Mouse (Mus musculus) cerebellum, postnatal 4 days (tissue): ENCODE data around the gene Fam120a.

Experiments used
- DNase-seq, 2 experiments: peaks; one replicate each; pipeline ENCODE4 v3.0.0; 2022; ENCODE audit warnings: low spot score in 2 of 2, mixed read lengths in 1 of 2

Fam120a gene

GRCm38 (mm10) chr13:48913141-48913540 lies 54.7 kb downstream of the Fam120a start:
- DNase-seq: no peak

DNA sequence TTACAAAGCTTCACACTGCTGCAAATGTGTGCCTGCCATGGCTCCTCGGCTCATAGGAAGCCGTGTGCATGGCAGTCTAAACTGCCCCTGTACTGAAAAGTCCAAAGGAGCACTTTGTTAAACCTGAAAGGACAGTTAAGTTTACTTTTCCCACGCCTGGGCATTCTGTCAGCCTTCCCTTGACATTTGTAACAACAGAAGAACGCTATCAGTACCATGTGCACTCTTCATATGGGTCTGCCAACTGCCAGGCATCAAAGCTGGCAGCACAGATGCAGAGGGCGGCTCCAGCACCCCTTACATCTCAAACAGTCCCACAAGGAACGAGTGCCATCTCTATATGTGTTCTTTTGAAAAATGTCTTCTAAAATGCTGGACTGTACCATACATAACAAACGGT lies 56.4 kb downstream of the Fam120a start:
- no peak for DNase-seq

- DNase-seq: no peak
Observed at GRCm38 (mm10) chr13:48905458-48905857, 62.4 kb downstream of the Fam120a start.

DNA sequence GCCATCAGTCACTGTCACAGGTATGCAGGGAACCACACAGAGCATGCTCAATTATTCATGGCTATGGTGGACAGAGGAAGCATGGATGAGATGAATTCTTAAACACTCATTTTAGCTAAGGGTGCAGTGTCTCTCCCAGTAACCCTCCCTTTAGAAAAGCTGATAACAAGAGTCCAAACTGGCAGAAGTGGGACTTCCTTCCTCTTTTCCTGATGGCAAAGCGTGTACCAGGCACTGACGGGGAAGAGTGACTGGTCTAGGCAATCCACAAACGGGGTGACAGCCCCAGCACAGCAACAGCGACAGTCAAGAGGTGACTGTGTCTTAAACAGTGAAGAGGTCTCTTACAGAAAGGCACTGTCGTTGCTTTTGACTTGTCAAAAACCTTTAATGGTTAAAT lies 72.4 kb downstream of the Fam120a start:
- DNase-seq: no peak

DNA sequence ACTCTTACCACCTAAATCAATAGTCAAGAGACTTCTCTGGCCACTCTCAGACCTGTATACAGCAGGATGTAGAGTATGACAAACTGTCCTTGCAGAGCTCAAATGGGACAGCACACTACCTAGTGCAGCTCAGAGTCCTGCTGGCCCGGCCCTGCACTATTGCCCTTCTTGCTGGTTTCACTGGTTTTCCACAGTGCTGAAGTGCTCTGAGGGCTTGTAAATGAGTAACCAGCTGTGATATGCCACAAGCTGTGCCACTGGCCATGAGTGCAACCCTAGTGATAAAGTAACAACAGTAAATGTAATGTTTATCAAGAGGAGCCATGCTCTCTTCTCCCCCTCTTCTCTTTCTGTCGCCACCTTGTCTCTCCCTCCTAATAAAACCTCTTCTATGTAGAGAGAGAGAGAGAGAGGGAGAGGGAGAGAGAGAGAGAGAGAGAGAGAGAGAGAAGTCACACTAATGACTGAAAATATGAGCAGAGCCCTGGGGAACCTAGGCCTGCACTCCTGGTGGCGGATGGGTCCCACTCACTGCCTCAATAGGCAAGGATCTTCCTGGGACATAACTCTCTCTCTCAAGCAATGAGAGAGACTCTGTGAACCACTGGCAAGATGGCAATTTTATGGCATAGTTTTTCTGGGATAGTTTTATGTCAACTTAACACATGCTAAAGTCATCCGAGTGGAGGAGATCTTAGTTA lies 77.4 kb downstream of the Fam120a start:
- DNase-seq: no peak

DNA sequence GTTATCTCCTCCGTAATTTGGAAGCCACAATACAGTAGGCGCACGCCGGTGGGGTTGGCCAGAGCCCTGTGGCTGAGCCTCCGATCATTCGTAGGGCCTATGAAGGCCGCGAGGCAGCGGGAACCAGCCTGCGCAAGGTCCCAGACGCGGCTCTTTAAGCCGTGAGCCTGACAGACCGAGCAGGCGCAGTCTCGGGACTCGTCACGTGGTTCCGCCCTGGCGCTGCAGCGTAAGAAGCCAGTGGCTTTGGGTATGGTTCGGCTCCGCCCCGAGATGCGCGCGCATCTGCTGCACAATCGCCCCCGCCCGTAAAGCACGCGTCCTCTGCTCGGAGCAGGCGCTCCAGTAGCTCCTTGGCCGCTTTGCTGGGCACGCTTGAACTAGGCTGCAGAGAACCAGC lies 89.3 kb downstream of the Fam120a start:
- DNase-seq: peak; percentile 96 to 99

GRCm38 (mm10) chr13:48877805-48878204 lies 90.0 kb downstream of the Fam120a start:
- no peak for DNase-seq

- no peak for DNase-seq
Observed at GRCm38 (mm10) chr13:48872726-48873125, 95.1 kb downstream of the Fam120a start.

DNA sequence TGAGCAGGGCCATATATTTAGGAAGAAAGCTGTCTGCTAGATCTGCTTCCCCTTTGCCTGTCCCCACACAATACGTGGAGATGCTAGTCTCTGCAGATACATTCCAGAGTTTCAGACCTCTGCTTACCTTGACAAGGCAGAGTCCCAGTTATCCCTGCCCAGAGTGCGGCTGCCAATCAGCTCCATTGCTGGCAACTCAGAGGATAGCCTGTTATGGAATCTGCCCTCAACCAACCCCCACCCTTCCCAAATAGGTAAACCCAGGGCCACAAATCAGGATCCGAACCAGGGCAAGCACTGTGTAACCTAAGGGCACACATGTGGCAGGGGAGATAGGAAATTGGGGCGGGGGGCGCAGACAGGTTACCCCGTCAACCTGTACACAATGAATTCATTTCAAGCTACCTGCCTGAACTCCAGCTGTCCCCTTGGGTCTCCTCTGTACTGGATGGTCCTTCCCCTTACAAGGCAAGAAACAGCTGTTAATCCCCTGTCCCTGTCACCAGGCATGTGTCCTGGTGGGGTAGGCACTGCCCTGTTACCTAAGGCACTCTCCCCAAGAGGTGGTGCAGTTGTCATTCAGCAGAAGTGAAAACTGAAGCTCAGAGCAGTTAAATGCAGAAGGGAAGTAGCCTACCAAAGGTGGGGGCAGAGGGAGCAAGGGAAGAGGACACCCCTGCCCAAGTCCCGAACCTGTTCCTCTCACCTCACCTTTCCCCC lies 95.8 kb downstream of the Fam120a start:
- DNase-seq: no peak

GRCm38 (mm10) chr13:48870771-48871731 lies 96.8 kb downstream of the Fam120a start, which contains the start of gene Phf2:
Gene Phf2, minus strand, starts transcription at chr13:48871119.
- DNase-seq: peak in 1 of 2 experiments; percentile 43

DNA sequence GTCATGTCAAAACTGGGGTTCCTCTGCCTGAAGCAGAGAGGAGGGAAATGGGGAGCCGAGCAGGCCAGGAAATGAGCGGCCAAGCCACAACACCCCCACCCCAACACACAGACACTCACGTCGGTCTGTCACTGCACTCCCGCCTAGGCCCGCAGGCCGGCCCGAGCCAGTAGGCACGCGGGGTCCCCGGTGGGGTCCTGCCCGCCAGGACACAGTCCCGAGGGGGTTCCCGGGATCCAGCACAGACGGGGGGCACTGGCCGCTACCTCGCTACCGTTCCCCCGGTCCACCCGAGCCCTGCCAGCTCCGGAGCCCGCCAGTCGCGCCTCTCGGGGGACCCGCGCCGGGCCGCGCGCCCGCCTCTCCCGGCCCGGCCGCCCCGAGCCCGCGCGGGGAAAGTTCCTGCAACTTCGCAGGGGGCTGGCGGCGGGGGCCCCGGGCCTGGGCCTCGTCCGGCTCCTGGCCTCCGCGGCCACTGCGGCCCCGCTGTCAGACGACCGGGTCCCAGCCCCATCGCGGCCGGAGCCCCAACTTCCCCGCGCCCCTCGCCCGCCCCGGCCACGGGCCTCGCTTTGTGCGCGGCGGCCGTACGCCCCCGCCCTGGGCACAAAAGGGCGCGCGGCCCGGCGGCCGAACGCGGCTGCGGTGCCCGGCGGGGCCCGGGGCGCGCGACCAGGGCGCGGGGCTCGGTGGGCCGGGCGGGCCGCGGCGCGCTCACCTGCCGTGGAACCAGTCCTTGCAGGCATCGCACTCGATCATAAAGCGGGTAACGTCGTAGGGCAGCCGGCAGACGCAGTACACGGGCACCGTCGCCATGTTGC lies 97.7 kb downstream of the Fam120a start:
- DNase-seq: peak in 1 of 2 experiments; percentile 50

DNA sequence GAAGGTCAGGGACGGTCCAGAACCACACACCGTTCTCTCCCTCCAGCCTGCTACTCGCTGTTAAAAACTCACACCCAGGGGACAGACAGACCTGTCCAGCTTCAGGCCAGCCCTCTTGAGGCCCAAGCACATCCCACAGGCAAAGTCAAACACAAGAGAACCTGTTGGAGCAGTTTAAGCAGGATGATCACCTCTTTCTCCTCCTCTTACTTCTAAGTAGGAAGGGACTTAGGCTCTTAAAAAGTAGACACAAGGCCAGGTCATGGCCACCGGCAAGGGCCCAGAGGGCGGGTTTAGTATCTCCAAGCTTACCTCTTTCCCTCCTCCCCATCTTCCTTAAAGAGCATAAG lies 98.2 kb downstream of the Fam120a start:
- no peak for DNase-seq

GRCm38 (mm10) chr13:48869088-48869487 lies 98.7 kb downstream of the Fam120a start:
- no peak for DNase-seq

DNA sequence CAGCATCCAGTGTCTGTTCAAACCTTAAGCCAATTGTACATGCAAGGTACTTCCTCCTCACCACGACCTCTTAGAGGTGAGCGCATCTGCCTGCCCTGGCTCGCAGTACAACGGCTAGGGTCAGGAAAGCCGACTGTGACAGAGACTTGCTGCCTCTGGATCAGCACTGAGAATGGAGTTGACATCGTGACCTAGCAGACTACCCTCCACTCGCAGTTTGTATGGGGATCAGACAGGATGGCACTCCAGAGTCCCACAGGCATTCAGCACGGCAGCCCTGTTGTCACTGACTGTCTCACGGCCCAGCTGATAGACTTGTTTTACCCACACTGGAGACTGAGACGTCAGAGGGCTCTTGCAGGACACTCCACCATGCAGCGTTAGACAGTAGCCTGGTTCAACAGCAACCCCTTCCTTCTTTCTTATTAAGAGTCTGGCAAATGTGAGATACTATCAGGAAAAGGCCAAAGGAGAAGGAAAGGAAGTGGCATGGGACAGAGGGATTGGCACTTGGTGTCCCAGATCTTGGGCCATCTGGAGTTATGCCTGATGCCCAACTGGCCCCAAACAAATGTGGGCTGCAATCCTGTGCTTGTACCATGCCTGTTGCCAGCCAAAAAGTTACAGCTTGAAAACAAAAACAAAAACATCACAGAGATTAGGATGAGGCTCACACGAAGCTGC lies 103.0 kb downstream of the Fam120a start:
- no peak for DNase-seq

DNA sequence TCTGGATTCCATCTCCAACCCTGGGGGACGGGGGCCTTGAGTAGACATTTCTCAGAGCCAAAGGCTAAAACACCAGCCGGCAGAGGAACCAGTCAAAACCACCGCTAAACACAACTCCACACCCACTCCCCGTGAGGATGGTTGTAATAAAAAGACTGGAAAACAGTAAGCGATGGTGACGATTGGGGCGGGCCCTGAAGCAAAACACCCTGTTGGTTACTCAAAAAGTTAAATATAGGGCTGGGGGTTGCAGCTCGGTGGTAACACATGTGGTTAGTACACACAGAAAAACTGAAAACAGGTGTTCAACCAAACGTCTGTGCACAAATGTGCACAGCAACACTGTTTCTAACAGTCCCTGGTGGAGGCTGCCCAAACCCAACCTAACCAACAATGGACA lies 104.3 kb downstream of the Fam120a start:
- no peak for DNase-seq

DNA sequence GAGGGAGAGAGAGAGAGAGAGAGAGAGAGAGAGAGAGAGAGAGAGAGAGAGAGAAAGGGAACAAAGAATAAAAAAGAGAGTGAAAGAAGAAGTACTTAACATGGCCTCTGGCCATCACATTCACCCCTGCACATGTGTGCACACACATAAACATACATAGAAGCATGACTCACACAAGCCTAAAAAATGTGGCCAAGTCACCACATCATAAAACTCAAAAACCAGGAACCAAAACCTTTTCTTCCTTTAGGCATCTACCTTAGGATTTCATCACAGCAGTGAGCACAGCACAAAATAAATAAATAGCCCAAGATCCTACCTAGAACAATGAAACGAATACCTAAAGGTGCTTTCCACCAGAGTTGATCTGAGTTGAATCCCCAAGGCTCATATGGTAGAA lies 105.9 kb downstream of the Fam120a start:
- no peak for DNase-seq

DNA sequence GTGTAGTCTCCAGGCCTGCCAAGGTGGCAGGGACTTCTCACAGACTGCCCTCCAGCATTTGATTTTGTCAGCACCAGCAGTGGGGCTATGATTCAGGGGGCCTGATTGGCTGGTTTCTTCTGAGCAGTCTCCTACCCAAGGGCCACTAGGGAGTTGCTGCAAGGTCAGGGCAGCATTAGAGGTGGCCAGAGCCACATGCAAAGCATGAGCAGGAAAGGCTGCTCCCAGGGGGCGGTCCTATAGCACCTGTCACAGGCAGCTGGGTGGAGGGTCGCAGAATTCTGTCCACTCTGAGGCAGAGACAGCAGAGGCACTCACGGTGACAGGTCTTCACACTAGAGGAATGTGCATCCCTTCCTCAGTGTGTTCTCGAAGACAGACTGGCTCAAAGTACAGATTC lies 109.0 kb downstream of the Fam120a start:
- no peak for DNase-seq

DNA sequence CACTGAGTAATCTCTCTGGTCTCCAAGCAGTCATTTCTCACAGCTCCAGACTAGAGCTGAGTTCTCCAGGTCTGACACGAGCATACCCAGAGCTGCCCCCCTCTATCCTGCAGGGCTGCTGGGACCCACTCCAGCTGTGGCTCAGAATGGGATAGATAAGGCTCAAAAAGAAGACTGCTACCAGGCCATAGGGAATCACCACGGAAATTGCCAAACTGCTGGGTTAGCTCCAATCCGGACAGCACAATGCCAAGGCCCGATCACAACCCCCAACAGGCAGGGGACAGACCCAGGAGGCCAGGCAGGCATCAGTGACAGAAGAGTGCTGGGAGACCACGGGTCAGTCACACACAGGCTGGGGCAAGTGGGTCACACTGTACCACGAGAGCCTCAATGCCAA lies 109.8 kb downstream of the Fam120a start:
- DNase-seq: no peak

DNA sequence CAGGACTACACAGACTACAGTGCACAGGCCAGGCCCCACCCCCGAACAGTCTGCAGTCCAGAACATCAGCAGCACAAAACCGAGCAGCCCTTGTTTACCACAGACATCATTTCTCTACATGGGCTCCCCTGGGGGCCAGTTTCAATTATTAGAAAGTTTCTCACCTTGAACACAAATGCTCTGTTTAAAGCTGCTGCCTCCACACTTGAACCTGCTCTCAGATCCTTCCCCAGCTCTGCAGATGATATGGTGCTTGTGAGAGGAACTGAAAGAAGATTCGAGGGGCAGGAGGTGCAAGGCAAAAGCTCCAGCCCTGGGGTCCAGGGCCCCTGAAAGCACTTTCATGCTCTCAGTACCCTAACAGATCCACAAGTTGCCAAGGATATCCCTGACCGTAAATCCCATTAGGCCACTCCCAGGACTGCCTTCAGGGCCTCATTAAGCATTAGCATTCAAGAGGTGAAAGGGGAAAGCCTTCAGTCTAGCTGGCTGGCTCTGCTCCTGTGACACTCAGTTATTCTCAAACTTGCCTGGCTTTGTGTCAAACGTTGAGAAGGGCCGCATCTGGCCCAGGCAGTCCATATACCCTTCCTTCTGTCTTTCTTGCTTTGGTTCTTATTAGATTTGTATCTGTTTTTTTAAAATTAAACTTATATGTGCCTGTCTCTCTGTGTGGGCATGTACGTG lies 110.4 kb downstream of the Fam120a start:
- DNase-seq: no peak

DNA sequence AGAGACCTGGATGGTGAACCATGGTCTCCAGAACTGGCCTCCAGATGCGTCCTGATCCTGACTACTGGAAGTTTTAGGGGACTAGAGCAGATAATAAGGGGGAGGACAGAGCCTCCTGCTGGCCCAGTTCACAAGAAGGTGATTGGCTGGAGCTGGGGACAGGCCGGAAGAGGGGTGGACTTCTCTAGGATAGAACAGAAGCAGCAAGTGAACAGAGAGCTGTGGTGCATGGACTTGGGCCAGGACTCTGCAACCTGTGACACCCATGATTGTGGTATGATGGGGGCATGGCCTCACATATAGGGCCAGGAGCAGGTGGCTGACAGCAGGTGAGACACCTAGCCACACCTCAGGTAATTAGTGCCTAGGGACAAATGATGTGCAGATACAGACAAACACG lies 113.9 kb downstream of the Fam120a start:
- no peak for DNase-seq
